Mouse (Mus musculus): ENCODE measurements around the gene Csnk1e.

GRCm38 (mm10) chr15:79425516-79425915, 29.9 kb downstream of the Csnk1e start:
- no peak for TF ChIP-seq CTCF (IDR thresholded peaks at IDR 0.05; ENCODE audit: extremely low read depth, insufficient read length, insufficient replicate concordance, low read depth, low read length)
- no peak for TF ChIP-seq POLR2A (IDR thresholded peaks at IDR 0.05; ENCODE audit: low read depth, low read length)
